In the genomic region with DNA sequence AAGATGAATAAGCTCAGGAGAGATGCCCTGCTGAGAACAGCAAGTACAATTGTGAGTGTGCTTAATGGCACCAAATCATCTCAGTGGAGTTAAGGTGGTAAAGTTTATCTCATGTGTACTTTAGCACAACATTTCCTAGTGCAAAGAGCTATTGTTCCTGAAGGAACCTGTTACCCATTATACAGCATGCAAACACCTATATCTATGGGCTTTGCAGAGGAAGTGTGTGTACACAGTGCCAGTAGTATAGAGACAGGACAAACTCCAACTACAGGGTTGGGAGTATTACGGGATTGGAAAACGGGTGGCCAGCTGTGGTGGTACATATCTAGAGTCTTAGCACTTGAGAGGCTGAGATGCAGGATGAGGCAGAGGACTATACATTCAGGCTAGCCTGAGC, we compare ENCODE assay signal across 31 mouse cellular contexts. TPM values are rescaled to one million over a fixed set of nuclear protein-coding genes. Genes with fewer than 3 reads are reported as not detected.
DNase-seq lines count a peak whose midpoint lies in the region; ATAC-seq and TF ChIP-seq lines count a peak whose summit lies in the region.
"Had no signal": no experiment of that assay in that cellular context is flagged by ENCODE, and none has a peak within 500 bp of the region (broad histone marks: within the 10 kb centered on the region; RNA-seq: fewer than 3 reads in every experiment).

No protein-coding gene starts in this region.

- no peak for TF ChIP-seq EP300 in ES-Bruce4 (IDR thresholded peaks at IDR 0.05; ENCODE audit: insufficient read depth, low read depth, low read length)
- no peak for TF ChIP-seq EP300 in stomach, postnatal 0 days (optimal IDR thresholded peaks at IDR 0.05)

- 47% methylated on average over 2 of the region's 2 CpGs for WGBS in intestine, embryonic 15.5 days
- 75% methylated on average over 2 of the region's 2 CpGs for WGBS in stomach, embryonic 14.5 days
- WGBS in stomach, postnatal 0 days = 70% methylated on average over 2 of the region's 2 CpGs
- 85% methylated on average over 2 of the region's 2 CpGs for WGBS in heart, embryonic 10.5 days

- H3K9ac ChIP-seq in ES-Bruce4 (ENCODE audit: low read depth, poor library complexity, severe bottlenecking) = no peak overlapping the region
- H3K9ac ChIP-seq in intestine, embryonic 15.5 days = no peak overlapping the region
- H3K9ac ChIP-seq in stomach, embryonic 14.5 days (replicated peaks; ENCODE audit: low read depth, low read length) = no peak overlapping the region
- no peak overlapping the region for H3K9ac ChIP-seq in stomach, postnatal 0 days (ENCODE audit: low read length)
- H3K9ac ChIP-seq: embryonic facial prominence, embryonic 13.5 days; forebrain, embryonic 12.5 days; forebrain, embryonic 15.5 days; heart, embryonic 12.5 days; heart, embryonic 15.5 days; hindbrain, embryonic 14.5 days had no signal

- DNase-seq in stomach, postnatal 0 days (ENCODE audit: low spot score) = no peak
- no peak for DNase-seq in testis, postnatal 14 days (ENCODE audit: low spot score)
- no peak for DNase-seq in heart, embryonic 10.5 days (ENCODE audit: low spot score)
- DNase-seq in gastrocnemius, postnatal 4 days (ENCODE audit: low spot score in 2 of 2) = no peak
- DNase-seq: adrenal gland, adult 8-10 months; adrenal gland, postnatal 25 days; B cell, adult 2 months; cerebellum, adult 11-12 months; cerebellum, adult 8-10 months; cerebellum, postnatal 10 days; cerebellum, postnatal 36 days; embryo, embryonic 11 days; gastrocnemius, postnatal 10 days; gastrocnemius, postnatal 36 days; heart, postnatal 10 days; heart, postnatal 36 days had no signal

- H3K27ac ChIP-seq in ES-Bruce4 (ENCODE audit: insufficient read depth, low read length) = peak overlapping the region; percentile 63; the same call in 1 of the 2 replicates
- H3K27ac ChIP-seq in intestine, embryonic 15.5 days = no peak overlapping the region
- no peak overlapping the region for H3K27ac ChIP-seq in stomach, embryonic 14.5 days (ENCODE audit: low read length)
- no peak overlapping the region for H3K27ac ChIP-seq in stomach, postnatal 0 days (replicated peaks)
- no peak overlapping the region for H3K27ac ChIP-seq in heart, embryonic 10.5 days
- H3K27ac ChIP-seq: embryonic facial prominence, embryonic 10.5 days; embryonic facial prominence, embryonic 13.5 days; forebrain, embryonic 12.5 days; forebrain, embryonic 15.5 days; heart, embryonic 15.5 days; hindbrain, embryonic 14.5 days; hindbrain, postnatal 0 days had no signal

- no peak overlapping the region for H3K4me2 ChIP-seq in intestine, embryonic 15.5 days (replicated peaks)
- H3K4me2 ChIP-seq in stomach, embryonic 14.5 days (replicated peaks; ENCODE audit: low read depth, low read length) = no peak overlapping the region
- no peak overlapping the region for H3K4me2 ChIP-seq in stomach, postnatal 0 days (replicated peaks; ENCODE audit: low read depth)
- H3K4me2 ChIP-seq: embryonic facial prominence, embryonic 13.5 days; forebrain, embryonic 12.5 days; forebrain, embryonic 15.5 days; heart, embryonic 12.5 days; heart, embryonic 15.5 days; hindbrain, embryonic 14.5 days had no signal

- H3K4me3 ChIP-seq in ES-Bruce4 (ENCODE audit: low read depth, low read length) = no peak overlapping the region
- no peak overlapping the region for H3K4me3 ChIP-seq in intestine, embryonic 15.5 days (replicated peaks)
- H3K4me3 ChIP-seq in stomach, embryonic 14.5 days (ENCODE audit: low read depth, low read length) = no peak overlapping the region
- no peak overlapping the region for H3K4me3 ChIP-seq in stomach, postnatal 0 days (ENCODE audit: low read depth, low read length)
- H3K4me3 ChIP-seq in heart, embryonic 10.5 days = no peak overlapping the region
- H3K4me3 ChIP-seq: embryonic facial prominence, embryonic 10.5 days; embryonic facial prominence, embryonic 13.5 days; erythroblast, embryonic 14.5 days; forebrain, embryonic 12.5 days; forebrain, embryonic 15.5 days; heart, embryonic 12.5 days; heart, embryonic 15.5 days had no signal

- peaks cover 7% of the 10 kb centered on the region for H3K4me1 ChIP-seq in ES-Bruce4 (ENCODE audit: control insufficient read depth, insufficient read depth, low read length)
- H3K4me1 ChIP-seq in intestine, embryonic 15.5 days (replicated peaks) = 0 out of 2 replicates have a peak, but pooled peaks cover 2% of the 10 kb centered on the region
- no peaks in the 10 kb centered on the region for H3K4me1 ChIP-seq in stomach, embryonic 14.5 days (ENCODE audit: control insufficient read depth, insufficient read depth, low read length)
- H3K4me1 ChIP-seq in stomach, postnatal 0 days (replicated peaks; ENCODE audit: control insufficient read depth, insufficient read depth) = no peaks in the 10 kb centered on the region
- no peaks in the 10 kb centered on the region for H3K4me1 ChIP-seq in heart, embryonic 10.5 days
- H3K4me1 ChIP-seq: embryonic facial prominence, embryonic 13.5 days; forebrain, embryonic 15.5 days; heart, embryonic 12.5 days; heart, embryonic 15.5 days had no signal

- TF ChIP-seq POLR2A in ES-Bruce4 (IDR thresholded peaks at IDR 0.05; ENCODE audit: insufficient read depth, low read length) = no peak

- H3K36me3 ChIP-seq in ES-Bruce4 (ENCODE audit: control insufficient read depth, insufficient read depth, low read length, poor library complexity, severe bottlenecking) = no peaks in the 10 kb centered on the region
- no peaks in the 10 kb centered on the region for H3K36me3 ChIP-seq in intestine, embryonic 15.5 days
- H3K36me3 ChIP-seq in stomach, embryonic 14.5 days (ENCODE audit: control insufficient read depth, insufficient read depth, low read length) = no peaks in the 10 kb centered on the region
- H3K36me3 ChIP-seq in stomach, postnatal 0 days (ENCODE audit: control insufficient read depth, insufficient read depth, low read length) = no peaks in the 10 kb centered on the region
- no peaks in the 10 kb centered on the region for H3K36me3 ChIP-seq in heart, embryonic 10.5 days
- H3K36me3 ChIP-seq: embryonic facial prominence, embryonic 10.5 days; embryonic facial prominence, embryonic 13.5 days; forebrain, embryonic 12.5 days; forebrain, embryonic 15.5 days; heart, embryonic 12.5 days; heart, embryonic 15.5 days had no signal

- TF ChIP-seq CTCF in ES-Bruce4 (IDR thresholded peaks at IDR 0.05; ENCODE audit: low read depth, low read length) = no peak
- TF ChIP-seq CTCF in stomach, postnatal 0 days (IDR thresholded peaks at IDR 0.05; ENCODE audit: low read depth) = no peak

- peak; percentile 91 for ATAC-seq in intestine, embryonic 15.5 days
- peak; percentile 87 for ATAC-seq in stomach, embryonic 14.5 days (ENCODE audit: insufficient number of reproducible peaks, insufficient read depth, low FRiP score, low read depth)
- ATAC-seq in stomach, postnatal 0 days (ENCODE audit: low FRiP score, low TSS enrichment) = peak; percentile 86
- ATAC-seq: forebrain, embryonic 15.5 days; hindbrain, postnatal 0 days had no signal

- no peaks in the 10 kb centered on the region for H3K27me3 ChIP-seq in ES-Bruce4 (ENCODE audit: control insufficient read depth, insufficient read depth, low read length, poor library complexity, severe bottlenecking)
- no peaks in the 10 kb centered on the region for H3K27me3 ChIP-seq in intestine, embryonic 15.5 days (replicated peaks)
- no peaks in the 10 kb centered on the region for H3K27me3 ChIP-seq in stomach, embryonic 14.5 days (ENCODE audit: control insufficient read depth, insufficient read depth, low read length)
- no peaks in the 10 kb centered on the region for H3K27me3 ChIP-seq in stomach, postnatal 0 days (ENCODE audit: control insufficient read depth, insufficient read depth, low read length)
- H3K27me3 ChIP-seq in heart, embryonic 10.5 days (ENCODE audit: insufficient read depth, poor library complexity, severe bottlenecking) = no peaks in the 10 kb centered on the region
- H3K27me3 ChIP-seq: CH12.LX; embryonic facial prominence, embryonic 13.5 days; forebrain, embryonic 15.5 days; heart, embryonic 12.5 days; heart, embryonic 15.5 days had no signal

- H3K9me3 ChIP-seq in ES-Bruce4 (replicated peaks; ENCODE audit: control insufficient read depth, insufficient read depth, low read length, poor library complexity, severe bottlenecking) = peaks cover 4% of the 10 kb centered on the region; the same call in 1 of the 2 replicates
- no peaks in the 10 kb centered on the region for H3K9me3 ChIP-seq in intestine, embryonic 15.5 days
- no peaks in the 10 kb centered on the region for H3K9me3 ChIP-seq in stomach, embryonic 14.5 days (ENCODE audit: control insufficient read depth, low read depth, low read length)
- no peaks in the 10 kb centered on the region for H3K9me3 ChIP-seq in stomach, postnatal 0 days (ENCODE audit: control insufficient read depth, low read length)
- no peaks in the 10 kb centered on the region for H3K9me3 ChIP-seq in heart, embryonic 10.5 days
- H3K9me3 ChIP-seq: embryonic facial prominence, embryonic 10.5 days; embryonic facial prominence, embryonic 13.5 days; forebrain, embryonic 12.5 days; forebrain, embryonic 15.5 days; heart, embryonic 12.5 days; heart, embryonic 15.5 days had no signal

RNA-seq across cellular contexts. Expression of a gene that starts 38.6 kb away (rescaled TPM):
- polyA plus RNA-seq in ES-Bruce4 (2011; ENCODE audit: insufficient read depth, insufficient read length, low read depth, missing spikeins) = not detected in 2 replicates
- polyA plus RNA-seq in intestine, embryonic 15.5 days (2015; fragmentation: Nextera tagmentation; extraction: Ambion mirVana) = 19.7 and 39.7 TPM in 2 replicates
- polyA plus RNA-seq in stomach, embryonic 14.5 days (2014; fragmentation: Nextera tagmentation; extraction: Ambion mirVana) = 14.2 and 20.4 TPM in 2 replicates
- 8.2 and 8.4 TPM in 2 replicates for polyA plus RNA-seq in stomach, postnatal 0 days (2015; fragmentation: Nextera tagmentation; extraction: Ambion mirVana)
- polyA plus RNA-seq in heart, embryonic 10.5 days (2016; fragmentation: Nextera tagmentation; extraction: Ambion mirVana) = 0.15 and 0.70 TPM in 2 replicates
- total RNA-seq in gastrocnemius, postnatal 4 days (2021) = under 1 TPM in 1 of 2 experiments, not detected in 1; 0.25 TPM
- total RNA-seq: CH12.LX; gastrocnemius, adult 18-20 months; gastrocnemius, postnatal 36 days; MEL had no signal
- polyA plus RNA-seq: erythroblast, embryonic 14.5 days had no signal

RNA-seq across cellular contexts. Expression of a gene that starts 43.0 kb away (rescaled TPM):
- polyA plus RNA-seq in ES-Bruce4 (2011; ENCODE audit: insufficient read depth, insufficient read length, low read depth, missing spikeins) = 29.0 and 32.2 TPM in 2 replicates
- 2.2 and 2.3 TPM in 2 replicates for polyA plus RNA-seq in intestine, embryonic 15.5 days (2015; fragmentation: Nextera tagmentation; extraction: Ambion mirVana)
- polyA plus RNA-seq in stomach, embryonic 14.5 days (2014; fragmentation: Nextera tagmentation; extraction: Ambion mirVana) = 5.0 and 5.6 TPM in 2 replicates
- polyA plus RNA-seq in stomach, postnatal 0 days (2015; fragmentation: Nextera tagmentation; extraction: Ambion mirVana) = 1.9 and 2.6 TPM in 2 replicates
- 1.9 TPM in 2 replicates for polyA plus RNA-seq in heart, embryonic 10.5 days (2016; fragmentation: Nextera tagmentation; extraction: Ambion mirVana)
- 1 to 10 TPM; 2.4 to 2.9 TPM for total RNA-seq in gastrocnemius, postnatal 4 days (2021)
